Mouse (Mus musculus) lung, postnatal 0 days (tissue): ENCODE data around the gene Pcsk6.

Source experiments
- CTCF ChIP-seq: IDR thresholded peaks from 2 replicates; pipeline ENCODE4 v1.5.1; 2016; ENCODE audit warnings: antibody characterized with exemption, mild to moderate bottlenecking
- EP300 ChIP-seq: IDR thresholded peaks from 2 replicates; pipeline ENCODE4 v1.6.1; 2016; ENCODE audit warnings: antibody characterized with exemption, mild to moderate bottlenecking, control low read depth

DNA sequence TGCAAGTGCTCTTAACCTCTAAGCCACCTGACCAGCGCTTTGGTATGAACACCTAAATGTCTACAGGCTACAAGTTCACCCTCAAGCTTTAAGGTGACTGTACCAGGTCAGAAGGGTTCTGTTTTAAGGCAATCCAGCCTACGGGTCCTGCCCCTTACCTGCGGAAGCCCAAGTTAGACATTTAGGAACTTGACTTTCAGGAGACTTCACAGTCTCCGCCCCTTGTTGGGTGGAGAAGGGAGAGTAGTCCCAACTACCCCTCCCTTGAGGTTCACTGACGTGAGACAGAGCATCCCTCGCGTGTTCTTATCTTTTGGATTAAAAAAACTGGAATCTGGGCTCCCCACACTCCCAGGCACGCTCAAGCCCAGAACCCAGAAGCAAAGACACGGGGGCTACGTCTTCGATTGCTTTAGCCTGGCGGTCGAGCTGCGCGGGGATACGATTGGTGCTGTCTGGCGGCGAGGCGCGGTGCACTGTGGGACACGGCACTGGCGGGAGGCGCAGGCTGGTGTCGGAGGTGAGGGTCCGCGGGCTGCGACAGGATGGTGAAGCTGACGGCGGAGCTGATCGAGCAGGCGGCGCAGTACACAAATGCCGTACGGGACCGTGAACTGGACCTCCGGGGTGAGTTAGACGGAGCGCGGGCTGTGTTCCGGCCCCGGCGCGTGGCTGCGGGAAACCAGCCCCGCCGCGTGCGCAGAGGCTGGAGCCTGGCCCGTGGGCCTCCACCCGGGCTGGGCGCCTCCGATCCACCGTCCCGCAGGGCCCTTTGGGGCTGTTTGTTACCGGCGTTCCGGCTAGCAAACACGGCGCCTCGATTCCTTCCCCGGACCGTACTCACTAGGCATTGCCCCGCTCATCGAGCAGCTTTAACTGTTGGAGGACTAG is 198.8 kb downstream of the Pcsk6 start:
- TF ChIP-seq CTCF (peak; percentile 23), EP300 (no peak)
